Mouse (Mus musculus) intestine, embryonic 16.5 days (tissue): ENCODE results near the gene Carnmt1. TPM values are rescaled to one million over a fixed set of nuclear protein-coding genes. Genes with fewer than 3 reads are reported as not detected.
A peak's percentile ranks its signal among the peaks of the same experiment; 100 is the strongest.

Experiments
- ATAC-seq: fragments of 200-750 bp; cut with Nextera tagmentation; 2 replicates; pipeline ENCODE4 v1.8.0; 2017; ENCODE audit warnings: moderate TSS enrichment, moderate library complexity
- H3K27ac ChIP-seq: fragments of 300-500 bp; sonication (generic); 2 replicates; pipeline ENCODE4 v1.5.1; 2014; ENCODE audit warnings: mild to moderate bottlenecking, low read length
- H3K27me3 ChIP-seq: fragments of 300-500 bp; sonication (generic); replicated peaks from 2 replicates; pipeline ENCODE4 v1.6.1; 2014; ENCODE audit warnings: low read length, control low read depth, mixed read lengths; ENCODE audit not compliant: control insufficient read depth, insufficient read depth
- H3K36me3 ChIP-seq: fragments of 300-500 bp; sonication (generic); 2 replicates; pipeline ENCODE4 v1.6.1; 2014; ENCODE audit warnings: low read length, control low read depth; ENCODE audit not compliant: control insufficient read depth, insufficient read depth
- H3K4me1 ChIP-seq: fragments of 300-500 bp; sonication (generic); 2 replicates; pipeline ENCODE4 v1.6.1; 2014; ENCODE audit warnings: low read length, control low read depth, mixed read lengths; ENCODE audit not compliant: control insufficient read depth, insufficient read depth
- H3K4me2 ChIP-seq: fragments of 300-500 bp; sonication (generic); 2 replicates; pipeline ENCODE4 v1.6.1; 2014; ENCODE audit warnings: low read depth, low read length, control low read depth
- H3K4me3 ChIP-seq: fragments of 300-500 bp; sonication (generic); 2 replicates; pipeline ENCODE4 v1.5.1; 2014; ENCODE audit warnings: mild to moderate bottlenecking, low read length
- H3K9ac ChIP-seq: fragments of 300-500 bp; sonication (generic); 2 replicates; pipeline ENCODE4 v1.6.1; 2014; ENCODE audit warnings: low read depth, low read length
- H3K9me3 ChIP-seq: fragments of 300-500 bp; sonication (generic); 2 replicates; pipeline ENCODE4 v1.6.1; 2016; ENCODE audit warnings: low read length, control low read depth; ENCODE audit not compliant: control insufficient read depth
- WGBS: fragments of 180-500 bp; shearing (Covaris S2); extraction: QIAGEN DNeasy Blood & Tissue Kit; methylation state at CpG from one replicate; pipeline ENCODE4 v1.1.7; 2014; 5-methylcytosine and 5-hydroxymethylcytosine counted together
- polyA plus RNA-seq: library from polyadenylated mRNA; unstranded; fragments of >200 nt; fragmentation: Nextera tagmentation; extraction: Ambion mirVana; gene quantifications from 2 replicates; pipeline ENCODE4 v1.2.1, GENCODE M21; 2015

The Carnmt1 gene
- polyA plus RNA-seq: 13.7 and 15.6 TPM in 2 replicates

DNA sequence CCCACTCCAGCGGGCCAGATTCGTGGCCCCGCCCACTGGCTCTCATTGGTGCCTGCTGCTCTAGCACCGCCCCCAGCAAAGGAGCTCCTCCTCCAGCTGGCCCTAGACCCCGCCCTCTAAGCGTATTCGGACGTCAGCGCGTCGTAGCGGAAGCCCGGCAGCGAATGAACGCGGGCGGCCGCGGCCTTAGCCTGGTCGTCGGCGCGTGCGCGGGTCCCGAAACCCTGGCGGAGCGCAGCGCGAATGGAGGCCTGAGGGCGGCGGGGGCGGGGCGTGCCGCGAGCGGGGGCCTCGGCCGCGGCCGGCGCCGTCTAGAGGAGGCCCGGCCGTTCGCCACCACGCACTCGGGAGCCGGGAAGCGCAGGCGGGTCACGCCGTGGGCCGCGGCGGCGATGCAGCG is at the start of gene Carnmt1:
TSS of gene Carnmt1 (plus strand) at position 157 of the 400 bp plus-strand sequence.
- Histone ChIP-seq H3K4me1 (peaks cover 16% of the 10 kb centered on the region), H3K27me3 (no peaks in the 10 kb centered on the region), H3K9ac (peak within 1 kb of the TSS; percentile 84), H3K4me3 (peak within 1 kb of the TSS; percentile 68), H3K4me2 (peak within 1 kb of the TSS; percentile 64), H3K36me3 (no peaks in the 10 kb centered on the region), H3K27ac (peak within 1 kb of the TSS; percentile 78), H3K9me3 (no peaks in the 10 kb centered on the region)
- ATAC-seq: peak; percentile 98
- WGBS: under 1% methylated on average over 53 of the region's 58 CpGs

DNA sequence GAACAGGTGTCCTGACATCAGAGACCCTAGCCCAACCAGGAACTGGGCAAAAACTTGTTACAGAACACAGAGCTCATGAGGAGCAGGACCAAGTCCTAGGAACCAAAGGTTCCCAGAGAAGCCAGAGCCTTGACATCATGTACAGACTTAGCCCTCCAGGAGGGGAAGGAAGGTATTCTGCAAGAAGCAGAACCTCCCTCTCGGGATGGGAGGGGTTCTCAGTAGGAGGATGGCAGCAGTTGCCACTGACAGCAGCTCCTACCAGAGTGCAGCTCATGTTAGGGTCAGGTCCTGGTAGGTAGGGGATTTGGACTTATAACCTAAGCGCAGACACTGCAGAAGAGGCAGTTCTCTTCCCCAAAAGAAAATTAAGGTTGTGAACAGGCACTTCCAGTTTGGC is 46.7 kb upstream of the Carnmt1 start:
- Histone ChIP-seq H3K9ac (no peak overlapping the region), H3K4me1 (no peaks in the 10 kb centered on the region), H3K27ac (no peak overlapping the region), H3K36me3 (no peaks in the 10 kb centered on the region), H3K4me3 (no peak overlapping the region), H3K27me3 (no peaks in the 10 kb centered on the region), H3K9me3 (no peaks in the 10 kb centered on the region), H3K4me2 (no peak overlapping the region)
- no peak for ATAC-seq
- WGBS: 74% methylated on average over 2 of the region's 2 CpGs

DNA sequence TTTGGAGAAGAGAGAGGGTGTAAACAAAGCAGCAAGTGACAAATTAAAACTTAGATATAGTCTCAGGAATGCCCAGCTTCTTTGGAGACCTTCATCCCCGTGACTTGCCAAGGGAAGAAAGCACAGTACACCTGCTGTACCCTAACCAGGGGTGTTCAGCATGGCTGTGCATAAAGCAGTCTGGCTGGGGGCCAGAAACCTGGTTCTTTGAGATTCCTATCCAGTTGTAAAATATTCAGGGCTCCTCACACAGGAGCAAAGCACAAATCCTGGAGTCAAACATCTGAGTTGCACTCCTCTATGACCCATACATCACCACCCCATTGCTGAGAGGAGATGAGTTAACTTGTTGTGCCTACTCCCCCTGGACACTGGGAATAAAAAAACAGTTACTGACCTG is 41.0 kb upstream of the Carnmt1 start:
- no peak for ATAC-seq
- no peaks in the 10 kb centered on the region for H3K9me3 ChIP-seq
- H3K9ac ChIP-seq: no peak overlapping the region
- H3K4me3 ChIP-seq: no peak overlapping the region
- no peaks in the 10 kb centered on the region for H3K27me3 ChIP-seq
- no peak overlapping the region for H3K4me2 ChIP-seq
- no peaks in the 10 kb centered on the region for H3K36me3 ChIP-seq
- 0 out of 2 replicates have a peak, but pooled peaks cover 7% of the 10 kb centered on the region for H3K4me1 ChIP-seq
- H3K27ac ChIP-seq: no peak overlapping the region
- 57% methylated on average over 1 of the region's 1 CpGs for WGBS

DNA sequence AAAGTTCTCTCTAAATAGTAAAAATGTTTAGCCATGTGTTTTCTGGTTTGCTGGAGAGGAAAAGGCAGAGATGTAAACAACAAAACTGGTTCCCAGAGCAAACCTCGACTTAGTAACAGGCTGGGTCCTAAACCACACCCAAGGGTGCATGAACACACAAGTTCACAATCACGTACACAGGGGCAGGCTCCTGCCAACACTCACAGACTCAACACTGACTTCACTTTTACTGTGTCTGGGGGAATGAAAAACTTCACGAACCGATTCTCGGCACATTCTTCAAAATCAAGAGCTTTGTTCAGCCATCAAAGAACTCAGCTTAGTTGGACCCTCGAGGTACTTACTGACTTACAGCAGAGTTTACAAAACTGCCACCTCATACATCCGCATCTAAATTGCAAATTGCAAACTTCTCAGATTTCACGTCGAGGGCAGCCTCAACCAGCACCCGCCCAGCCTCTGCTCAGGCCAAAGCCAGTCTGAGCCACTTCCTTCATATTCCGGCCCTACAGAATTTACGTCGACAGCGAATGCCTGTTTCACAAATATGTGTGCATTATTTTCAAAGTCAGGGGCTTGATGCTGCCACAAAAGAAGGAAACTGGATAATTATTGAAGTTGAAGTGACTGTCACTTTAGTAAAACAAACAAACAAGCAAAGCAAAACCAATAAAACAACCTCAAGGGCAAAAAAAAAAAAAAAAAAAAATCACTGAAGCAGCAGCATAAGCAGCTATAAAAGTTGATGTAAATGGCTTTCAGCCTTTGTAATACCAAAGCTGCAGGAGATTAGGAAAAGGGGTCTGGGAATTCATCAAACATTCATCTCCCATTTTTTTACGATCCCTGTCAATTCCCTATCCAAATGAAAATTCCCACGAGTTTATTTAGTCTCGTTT is 40.1 kb upstream of the Carnmt1 start:
- H3K4me3 ChIP-seq: peak overlapping the region; percentile 85
- ATAC-seq: no peak
- no peaks in the 10 kb centered on the region for H3K9me3 ChIP-seq
- peak overlapping the region; percentile 76 for H3K4me2 ChIP-seq
- H3K27ac ChIP-seq: peak overlapping the region; percentile 92
- 0 out of 2 replicates have a peak, but pooled peaks cover 7% of the 10 kb centered on the region for H3K4me1 ChIP-seq
- H3K27me3 ChIP-seq: no peaks in the 10 kb centered on the region
- H3K36me3 ChIP-seq: no peaks in the 10 kb centered on the region
- H3K9ac ChIP-seq: peak overlapping the region; percentile 75
- 13% methylated on average over 17 of the region's 17 CpGs for WGBS

DNA sequence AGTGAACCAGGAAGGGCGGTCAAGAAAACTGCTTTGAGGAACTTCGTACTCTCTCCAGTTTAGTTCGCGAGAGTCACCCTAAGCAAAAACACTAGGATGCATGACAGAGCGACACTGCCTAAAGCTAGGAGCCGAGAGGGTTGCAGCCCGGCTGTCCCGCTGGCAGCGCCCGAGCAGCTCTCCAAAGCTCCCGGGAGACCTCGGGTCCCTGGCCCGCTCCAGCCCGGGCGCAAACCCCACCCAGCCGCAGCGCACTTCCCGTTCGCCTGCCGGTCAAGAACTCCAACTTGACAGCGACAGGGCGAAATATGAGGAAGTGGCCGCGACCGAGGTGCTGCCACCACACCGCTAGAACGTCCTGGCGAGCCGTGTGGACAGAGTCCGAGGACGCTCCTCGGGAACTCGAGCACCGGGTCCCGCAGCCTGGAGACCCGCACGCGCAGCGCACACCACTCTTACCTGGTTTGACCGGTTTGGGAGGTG is 39.4 kb upstream of the Carnmt1 start:
- no peaks in the 10 kb centered on the region for H3K36me3 ChIP-seq
- 0 out of 2 replicates have a peak, but pooled peaks cover 7% of the 10 kb centered on the region for H3K4me1 ChIP-seq
- ATAC-seq: peak; percentile 82
- no peaks in the 10 kb centered on the region for H3K9me3 ChIP-seq
- H3K27ac ChIP-seq: peak overlapping the region; percentile 92
- WGBS: under 1% methylated on average over 40 of the region's 40 CpGs
- H3K27me3 ChIP-seq: no peaks in the 10 kb centered on the region
- H3K4me3 ChIP-seq: peak overlapping the region; percentile 85
- peak overlapping the region; percentile 76 for H3K4me2 ChIP-seq
- H3K9ac ChIP-seq: peak overlapping the region; percentile 75

DNA sequence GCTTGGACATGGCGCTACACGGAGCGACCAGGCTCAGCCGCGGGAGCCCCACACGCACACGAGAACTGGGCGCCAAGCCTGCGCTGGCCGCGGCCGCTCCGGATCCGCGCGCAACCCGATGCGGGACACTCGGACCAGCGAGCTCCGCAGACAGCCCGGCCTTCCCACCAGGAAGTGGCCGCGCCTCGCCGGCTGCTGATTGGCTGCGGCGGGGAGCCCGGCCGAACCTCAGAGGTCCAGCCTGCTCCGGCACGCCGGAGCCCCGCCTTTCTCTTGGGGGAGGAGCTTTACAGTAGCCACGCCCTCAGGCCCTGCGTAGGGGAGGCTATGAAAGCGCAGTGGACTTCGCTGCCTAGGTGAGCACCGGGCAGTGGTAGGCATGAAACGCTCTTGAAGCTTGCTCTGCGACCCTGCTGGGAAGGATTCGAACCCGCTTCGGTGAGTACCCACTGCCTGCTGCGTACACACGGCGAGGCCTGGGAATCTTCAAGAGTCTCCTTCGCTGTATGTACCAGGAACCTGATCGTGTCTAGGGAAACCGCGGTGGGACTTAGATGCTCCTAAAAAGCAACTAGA is 38.8 kb upstream of the Carnmt1 start, which contains the start of the genes Ostf1 and Nmrk1:
TSS of gene Ostf1 (minus strand) at position 180 of the 576 bp plus-strand sequence.
TSS of gene Nmrk1 (plus strand) at position 307 of the 576 bp plus-strand sequence.
- Histone ChIP-seq H3K9me3 (no peaks in the 10 kb centered on the region), H3K9ac (peak within 1 kb of the TSS; percentile 75), H3K4me2 (peak within 1 kb of the TSS; percentile 76), H3K36me3 (no peaks in the 10 kb centered on the region), H3K4me1 (0 out of 2 replicates have a peak, but pooled peaks cover 7% of the 10 kb centered on the region), H3K4me3 (peak within 1 kb of the TSS; percentile 85), H3K27me3 (no peaks in the 10 kb centered on the region), H3K27ac (peak within 1 kb of the TSS; percentile 92)
- peak; percentile 98 for ATAC-seq
- 1% methylated on average over 51 of the region's 51 CpGs for WGBS

DNA sequence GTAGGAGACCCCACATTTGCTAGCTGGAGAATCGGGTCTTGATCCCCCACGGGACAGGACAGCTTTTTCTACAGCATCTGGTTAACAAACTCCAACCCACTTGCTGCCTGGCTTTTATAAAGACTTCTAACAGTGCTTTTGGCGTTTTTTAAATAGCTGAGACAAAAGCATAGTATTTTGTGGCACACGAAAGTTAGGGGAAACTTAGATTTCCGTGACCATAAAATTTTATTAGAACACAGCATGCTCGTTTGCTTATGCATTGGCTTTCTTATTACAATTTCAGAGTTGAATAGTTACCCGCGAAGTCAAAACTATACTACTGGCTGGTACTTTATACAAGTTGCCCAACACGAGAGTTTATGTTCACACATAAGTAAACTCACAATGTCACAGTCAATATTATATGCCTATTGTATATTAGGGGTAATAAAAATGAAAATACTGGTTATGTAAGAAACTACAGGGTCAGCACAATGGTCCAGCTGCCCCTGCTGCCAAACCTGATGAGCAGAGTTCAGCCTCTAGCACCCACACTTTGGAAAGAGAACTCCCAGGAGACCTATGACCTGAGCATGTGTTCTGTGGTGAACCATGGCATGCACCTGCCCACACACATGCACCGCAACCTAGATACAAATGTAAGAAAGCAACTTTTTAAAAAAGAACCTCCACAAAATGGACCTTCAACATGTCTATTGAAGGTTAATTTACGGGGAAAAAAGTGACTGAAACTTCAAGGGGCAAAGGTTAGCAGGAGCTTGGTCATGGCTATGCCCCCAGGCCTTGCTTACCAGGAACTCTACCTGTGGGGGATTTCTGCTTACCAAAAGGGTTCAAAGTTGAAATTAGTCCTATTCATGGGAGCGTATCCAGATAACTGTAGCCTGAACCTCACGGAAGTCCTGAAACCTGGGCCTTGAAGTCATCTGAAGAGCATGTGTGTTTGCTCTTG is 38.1 kb upstream of the Carnmt1 start:
- peak overlapping the region; percentile 85 for H3K4me3 ChIP-seq
- WGBS: 58% methylated on average over 13 of the region's 13 CpGs
- H3K9me3 ChIP-seq: no peaks in the 10 kb centered on the region
- no peaks in the 10 kb centered on the region for H3K27me3 ChIP-seq
- H3K27ac ChIP-seq: no peak overlapping the region; the same call in 1 of the 2 replicates
- 0 out of 2 replicates have a peak, but pooled peaks cover 7% of the 10 kb centered on the region for H3K4me1 ChIP-seq
- no peaks in the 10 kb centered on the region for H3K36me3 ChIP-seq
- H3K9ac ChIP-seq: peak overlapping the region; percentile 75
- ATAC-seq: no peak
- H3K4me2 ChIP-seq: peak overlapping the region; percentile 76

DNA sequence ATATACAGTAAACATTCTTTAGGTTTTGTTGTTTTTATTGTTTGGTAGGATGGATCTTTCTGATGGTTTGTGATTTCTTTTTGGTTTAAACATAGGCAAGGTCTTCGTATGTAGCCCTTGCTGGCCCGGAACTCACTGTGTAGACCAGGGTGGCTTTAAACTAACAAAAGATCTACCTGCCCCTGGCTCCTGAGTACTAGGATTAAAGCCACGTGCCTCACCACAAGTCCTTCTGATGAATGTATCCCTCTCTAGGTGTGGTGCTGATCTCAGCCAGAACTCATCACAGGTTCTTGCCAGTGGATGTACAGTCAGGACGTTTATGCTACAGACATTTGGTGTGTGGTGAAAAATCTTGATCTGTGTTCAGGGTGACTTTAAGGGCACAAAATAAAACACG is 32.6 kb upstream of the Carnmt1 start:
- no peaks in the 10 kb centered on the region for H3K4me1 ChIP-seq
- H3K4me2 ChIP-seq: no peak overlapping the region
- H3K36me3 ChIP-seq: no peaks in the 10 kb centered on the region
- no peak for ATAC-seq
- no peak overlapping the region for H3K27ac ChIP-seq
- 80% methylated on average over 5 of the region's 5 CpGs for WGBS
- no peak overlapping the region for H3K4me3 ChIP-seq
- H3K9me3 ChIP-seq: no peaks in the 10 kb centered on the region
- H3K9ac ChIP-seq: no peak overlapping the region
- no peaks in the 10 kb centered on the region for H3K27me3 ChIP-seq
